Mouse (Mus musculus) right cerebral cortex, postnatal 10 days (tissue): Measurements from ENCODE around the gene Erbb2.

Experiments used
- DNase-seq, 2 experiments: peaks; one replicate each; pipeline ENCODE4 v3.0.0; 2021; ENCODE audit warnings: low spot score in 2 of 2

The Erbb2 gene

GRCm38 (mm10) chr11:98481231-98481630 lies 69.0 kb downstream of the Erbb2 start:
- no peak for DNase-seq

- no peak for DNase-seq
Measured at GRCm38 (mm10) chr11:98482067-98482466, 69.8 kb downstream of the Erbb2 start.

- DNase-seq: no peak
Measured at GRCm38 (mm10) chr11:98485749-98486148, 73.5 kb downstream of the Erbb2 start.
